Mouse (Mus musculus): Measurements from ENCODE around the gene Gm5431.

GRCm38 (mm10) chr11:48852190-48852589, 49.8 kb downstream of the Gm5431 start:
- TF ChIP-seq CTCF (conservative IDR thresholded peaks at IDR 0.05; ENCODE audit: insufficient read depth, insufficient read length, low read depth, low read length) (no peak), POLR2A (IDR thresholded peaks at IDR 0.05; ENCODE audit: low read depth, low read length) (no peak)
